Mouse (Mus musculus): ENCODE data around the gene Grm7.

DNA sequence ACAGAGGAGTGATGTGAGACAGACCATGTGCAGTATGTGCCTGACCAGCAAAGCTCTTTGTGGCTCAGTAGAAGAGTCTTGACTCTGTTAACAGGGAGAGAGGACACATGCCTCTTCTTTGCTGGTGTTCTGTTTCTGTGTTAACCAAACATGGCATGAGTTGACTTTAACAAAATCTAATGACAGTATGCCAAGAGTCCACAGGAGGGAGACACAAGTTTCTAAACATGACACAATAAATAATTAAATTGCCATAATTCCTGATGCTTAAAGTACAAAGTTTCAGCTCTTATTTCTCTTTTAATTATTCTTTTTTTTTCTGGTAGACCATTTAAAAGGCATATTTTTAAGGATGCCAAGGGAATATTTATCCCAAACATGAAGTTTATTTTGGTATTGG, 124.2 kb downstream of the Grm7 start:
- TF ChIP-seq CTCF (IDR thresholded peaks at IDR 0.05; ENCODE audit: extremely low read depth, insufficient read depth, low read length) (no peak), POLR2A (IDR thresholded peaks at IDR 0.05; ENCODE audit: extremely low read depth, insufficient read depth, low read length) (no peak)

All from cortical plate, adult 2 months (tissue).